Mouse (Mus musculus): ENCODE measurements around the gene Npy2r.

The Npy2r gene

DNA sequence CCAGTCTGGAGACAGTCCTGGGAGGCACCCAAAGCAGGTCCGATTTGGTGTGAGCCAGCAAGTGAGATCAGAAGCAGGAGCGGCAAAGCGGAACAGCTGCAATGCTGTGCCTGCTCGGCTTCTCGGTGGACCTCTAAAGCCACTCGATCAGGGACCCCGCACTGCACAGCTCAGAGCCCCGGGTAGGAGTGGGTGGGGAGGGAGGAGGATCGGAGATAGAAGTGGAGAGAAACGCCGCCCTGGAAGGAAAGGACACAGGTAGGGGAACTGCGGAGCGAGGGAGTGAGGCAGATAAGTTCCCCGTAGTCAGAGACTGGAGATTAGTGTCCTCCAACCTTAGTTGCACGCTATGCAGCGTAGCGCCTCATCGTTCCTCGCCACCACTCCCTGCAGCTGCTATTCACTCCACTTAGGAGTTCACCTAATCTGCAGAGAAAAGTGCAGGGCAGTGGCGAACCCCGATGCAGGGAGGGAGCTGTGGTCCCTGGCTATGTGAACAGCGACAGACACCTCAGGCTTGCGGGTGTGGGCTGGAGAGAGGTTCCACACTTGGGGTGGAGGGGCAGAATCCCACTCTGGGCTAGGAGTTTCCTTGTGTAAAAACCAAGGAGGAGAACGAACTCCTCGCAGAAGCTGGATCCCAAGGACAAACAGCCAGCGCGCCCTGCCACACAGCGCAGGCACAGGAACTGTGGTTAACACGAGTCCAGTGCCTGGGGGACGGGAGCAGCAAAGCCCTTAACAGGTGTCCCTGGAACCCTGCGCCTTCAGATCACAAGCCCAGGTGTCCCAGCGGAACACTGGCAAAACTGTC lies at the start of gene Npy2r:
Gene Npy2r (minus strand): TSS at position 177 of the 814 bp plus-strand sequence.
- no peak for DNase-seq

DNA sequence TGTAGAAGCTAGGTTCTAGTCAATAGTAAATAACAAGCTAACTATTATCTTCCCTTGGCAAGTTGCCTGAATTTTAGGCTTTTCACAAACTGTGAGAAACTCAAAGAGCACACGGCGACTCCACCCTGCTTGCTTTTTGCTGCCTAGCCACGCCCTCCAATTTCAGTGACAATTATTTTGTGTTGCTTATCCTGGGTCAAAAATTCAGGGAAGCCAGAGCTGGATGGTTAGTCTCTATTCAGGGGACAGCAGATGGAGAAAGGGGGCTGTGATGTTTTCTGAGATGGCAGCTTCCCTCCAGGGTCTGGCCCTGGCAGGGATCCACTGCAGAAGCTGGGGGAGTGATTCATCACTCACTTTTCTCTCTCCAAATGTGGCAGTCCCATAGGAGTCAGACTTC lies 9.9 kb upstream of the Npy2r start:
- no peak for DNase-seq

DNA sequence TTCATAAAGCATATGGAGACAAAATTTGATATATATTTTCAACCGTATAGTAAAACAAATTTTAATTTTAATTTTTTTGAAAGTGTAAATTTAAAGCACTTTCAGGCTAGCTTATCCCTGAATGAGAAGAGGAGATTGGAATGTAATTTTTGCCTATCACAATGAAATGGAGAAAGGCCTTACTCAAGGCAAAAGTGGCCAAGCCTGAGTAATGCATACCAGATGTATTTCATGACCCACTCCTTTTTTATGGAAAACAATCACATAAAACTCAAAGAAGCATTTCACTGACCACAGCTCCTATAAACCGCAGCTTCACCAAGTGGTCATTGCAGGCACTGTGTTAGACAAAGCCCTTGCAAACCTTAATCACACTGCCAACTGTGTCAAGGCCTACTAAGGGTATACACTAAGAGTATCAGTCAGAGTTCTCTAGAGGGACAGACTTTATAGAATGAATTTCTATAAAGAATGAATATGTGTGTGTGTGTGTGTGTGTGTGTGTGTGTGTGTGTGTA lies 8.5 kb upstream of the Npy2r start:
- no peak for DNase-seq

DNA sequence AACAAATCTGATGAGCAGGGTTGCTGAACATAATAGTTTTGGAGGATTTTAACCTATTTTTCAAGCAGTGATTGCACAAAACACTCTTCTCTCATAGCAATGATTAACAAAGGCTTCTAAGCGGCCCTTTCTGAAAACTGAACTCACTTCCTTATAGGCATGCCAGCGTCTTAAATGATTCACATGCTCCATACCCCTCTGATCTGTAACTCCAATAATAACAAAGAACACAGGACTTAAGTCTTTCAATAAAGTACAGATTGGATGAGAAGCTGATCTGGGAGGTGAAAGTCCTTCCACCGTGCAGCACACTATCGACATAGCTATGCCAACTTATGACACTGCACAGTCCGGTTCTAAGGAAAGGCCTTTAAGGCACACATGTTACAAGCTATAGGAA lies 2.0 kb upstream of the Npy2r start:
- DNase-seq, result no peak

DNA sequence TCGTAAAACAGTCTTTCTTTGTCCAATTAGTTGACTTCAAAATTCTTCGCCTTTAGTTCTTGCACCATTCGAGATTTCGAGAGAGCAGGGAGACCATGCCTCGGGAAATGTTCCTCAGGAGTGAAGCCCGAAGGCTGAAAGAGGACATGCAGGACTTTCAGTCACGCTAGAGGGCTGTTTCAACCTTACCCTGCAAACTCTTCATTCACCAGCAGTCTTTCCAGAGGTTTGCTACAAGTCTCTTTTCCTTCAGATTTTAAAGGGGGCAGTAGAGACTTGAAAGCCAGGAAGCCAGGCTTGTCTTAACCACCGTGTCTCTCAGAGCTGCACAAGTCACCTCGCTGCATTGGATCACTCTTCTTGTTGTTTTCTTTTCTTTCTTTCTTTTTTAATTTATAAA lies 869 bp upstream of the Npy2r start:
- DNase-seq, result no peak

DNA sequence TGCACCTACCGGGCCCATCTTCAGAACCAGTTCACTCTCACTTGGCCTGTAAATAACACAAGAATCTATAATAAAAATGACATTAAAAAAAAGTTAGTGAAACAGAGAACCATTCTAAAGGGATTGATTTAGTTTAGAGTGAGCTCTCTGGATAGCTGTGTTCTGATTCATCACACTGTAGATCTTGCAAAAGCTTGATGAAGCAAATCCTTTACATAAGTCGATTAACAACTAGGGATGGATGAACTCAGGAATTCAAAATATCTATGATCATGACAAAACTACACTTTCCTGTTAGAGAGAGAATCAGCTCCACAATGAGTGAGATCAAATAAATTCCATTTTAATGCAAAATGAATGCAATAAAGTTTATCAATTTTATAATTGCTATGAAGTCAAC lies 6.4 kb downstream of the Npy2r start:
- DNase-seq, result no peak

DNA sequence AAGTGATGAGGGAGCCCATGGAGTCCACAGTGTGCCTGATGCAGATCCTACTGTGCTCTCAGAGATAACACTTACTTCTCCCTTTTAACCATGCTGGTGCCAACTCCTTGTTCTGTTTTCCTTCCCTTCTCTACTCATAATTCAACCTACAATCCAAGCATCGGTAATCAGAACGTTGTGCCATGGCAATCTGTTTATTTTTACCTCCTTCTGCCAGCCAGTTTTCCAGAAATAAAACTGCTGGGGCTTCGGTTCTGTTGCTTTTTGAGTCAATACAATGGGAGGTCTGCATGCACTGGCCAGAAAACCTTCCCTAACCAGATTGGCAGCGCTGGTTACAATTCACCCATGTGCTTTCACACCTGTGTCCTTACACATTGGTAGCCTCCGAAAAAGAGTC lies 7.9 kb downstream of the Npy2r start:
- DNase-seq, result no peak

DNA sequence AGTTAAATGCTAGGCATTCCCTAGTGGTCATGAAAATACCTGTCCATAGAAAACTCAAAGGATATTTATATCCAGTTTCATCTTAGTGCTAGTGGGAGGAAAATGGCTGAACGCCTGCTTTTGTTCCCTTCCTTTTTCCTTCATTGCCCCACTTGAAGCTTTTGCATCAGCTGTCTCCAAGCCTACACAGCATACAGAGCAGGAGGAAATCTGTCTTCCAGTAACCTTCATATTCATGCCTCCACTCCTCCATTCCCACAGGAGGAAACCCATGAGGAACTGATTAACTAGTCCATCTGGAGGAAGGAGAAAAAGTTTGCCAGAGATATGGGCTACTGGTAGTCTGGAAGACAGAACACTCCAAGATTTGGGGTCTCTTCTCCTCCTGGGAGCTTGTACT lies 23.1 kb downstream of the Npy2r start:
- no peak for DNase-seq

DNA sequence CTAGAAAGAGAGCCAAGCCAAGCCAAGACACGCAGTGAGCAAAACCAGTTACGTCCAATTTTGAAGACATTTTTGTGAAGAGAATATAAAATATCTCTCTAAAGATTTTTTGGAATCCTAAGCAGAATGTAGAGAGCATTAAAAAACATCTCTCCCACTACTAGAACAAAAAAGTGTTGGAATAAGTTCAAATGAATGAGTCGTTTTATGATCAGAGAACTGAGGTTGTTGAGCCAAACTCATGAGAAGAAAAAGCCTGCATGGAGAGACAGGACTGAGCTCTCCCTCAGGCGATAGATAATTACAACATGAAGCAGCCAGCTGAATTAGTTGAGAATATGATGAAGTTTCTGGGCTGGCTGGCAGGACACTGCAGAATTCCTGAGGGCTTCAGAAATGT lies 49.9 kb downstream of the Npy2r start:
- no peak for DNase-seq
